Mouse (Mus musculus): ENCODE results near the gene 1110057P08Rik. TPM values are rescaled to one million over a fixed set of nuclear protein-coding genes. Genes with fewer than 3 reads are reported as not detected.
"Not testable (repeated sequence)": the region's sequence is repeated elsewhere in the genome, so short reads cannot be mapped to it uniquely, and the experiment has no call there.

The 1110057P08Rik gene
- not detected in 2 replicates for polyA plus RNA-seq (2015; fragmentation: Nextera tagmentation; extraction: Ambion mirVana)

- WGBS: 82% methylated on average over 2 of the region's 2 CpGs
- Histone ChIP-seq H3K9ac (ENCODE audit: low read depth, low read length) (no peak within 1 kb of the TSS), H3K9me3 (ENCODE audit: control insufficient read depth, low read length) (no peaks in the 10 kb centered on the region), H3K27ac (ENCODE audit: low read length) (no peak within 1 kb of the TSS), H3K4me2 (ENCODE audit: low read depth, low read length) (no peak within 1 kb of the TSS), H3K4me3 (ENCODE audit: low read length) (no peak within 1 kb of the TSS), H3K27me3 (replicated peaks; ENCODE audit: control insufficient read depth, insufficient read depth, low read length) (no peaks in the 10 kb centered on the region), H3K36me3 (ENCODE audit: control insufficient read depth, insufficient read depth, low read length) (no peaks in the 10 kb centered on the region), H3K4me1 (ENCODE audit: control insufficient read depth, insufficient read depth, low read length) (no peaks in the 10 kb centered on the region)
- no peak for ATAC-seq
These were observed at the start of gene 1110057P08Rik for GRCm38 (mm10) chr16:89174435-89174834. 1110057P08Rik (plus strand) TSS chr16:89174735.

GRCm38 (mm10) chr16:89140551-89140950 is 34.0 kb upstream of the 1110057P08Rik start, which contains the start of gene Gm6358:
Gm6358 (plus strand) TSS chr16:89140851.
- no peaks in the 10 kb centered on the region for H3K9me3 ChIP-seq (ENCODE audit: control insufficient read depth, low read length)
- H3K4me1 ChIP-seq (ENCODE audit: control insufficient read depth, insufficient read depth, low read length): no peaks in the 10 kb centered on the region
- H3K4me3 ChIP-seq (ENCODE audit: low read length): no peak within 1 kb of the TSS
- no peaks in the 10 kb centered on the region for H3K36me3 ChIP-seq (ENCODE audit: control insufficient read depth, insufficient read depth, low read length)
- no peak within 1 kb of the TSS for H3K27ac ChIP-seq (ENCODE audit: low read length)
- 92% methylated on average over 1 of the region's 1 CpGs for WGBS
- no peak within 1 kb of the TSS for H3K4me2 ChIP-seq (ENCODE audit: low read depth, low read length)
- no peak within 1 kb of the TSS for H3K9ac ChIP-seq (ENCODE audit: low read depth, low read length)
- no peak for ATAC-seq
- no peaks in the 10 kb centered on the region for H3K27me3 ChIP-seq (replicated peaks; ENCODE audit: control insufficient read depth, insufficient read depth, low read length)

- H3K9me3 ChIP-seq (ENCODE audit: control insufficient read depth, low read length): no peaks in the 10 kb centered on the region
- WGBS: 96% methylated on average over 1 of the region's 1 CpGs
- no peaks in the 10 kb centered on the region for H3K27me3 ChIP-seq (replicated peaks; ENCODE audit: control insufficient read depth, insufficient read depth, low read length)
- H3K36me3 ChIP-seq (ENCODE audit: control insufficient read depth, insufficient read depth, low read length): no peaks in the 10 kb centered on the region
- H3K4me2 ChIP-seq (ENCODE audit: low read depth, low read length): no peak within 1 kb of the TSS
- no peak within 1 kb of the TSS for H3K4me3 ChIP-seq (ENCODE audit: low read length)
- no peak within 1 kb of the TSS for H3K27ac ChIP-seq (ENCODE audit: low read length)
- H3K4me1 ChIP-seq (ENCODE audit: control insufficient read depth, insufficient read depth, low read length): no peaks in the 10 kb centered on the region
- ATAC-seq: no peak
- H3K9ac ChIP-seq (ENCODE audit: low read depth, low read length): no peak within 1 kb of the TSS
These were observed 23.7 kb upstream of the 1110057P08Rik start, which contains the start of gene Gm10061 for GRCm38 (mm10) chr16:89150786-89151185. Gm10061 (plus strand) TSS chr16:89151086.

GRCm38 (mm10) chr16:89157652-89158051 is 16.9 kb upstream of the 1110057P08Rik start, which contains the start of gene Gm9789:
Gm9789 (plus strand) TSS chr16:89157952.
- H3K4me2 ChIP-seq (ENCODE audit: low read depth, low read length): no peak within 1 kb of the TSS
- no peaks in the 10 kb centered on the region for H3K4me1 ChIP-seq (ENCODE audit: control insufficient read depth, insufficient read depth, low read length)
- no peaks in the 10 kb centered on the region for H3K9me3 ChIP-seq (ENCODE audit: control insufficient read depth, low read length)
- H3K27ac ChIP-seq (ENCODE audit: low read length): no peak within 1 kb of the TSS
- no peak within 1 kb of the TSS for H3K4me3 ChIP-seq (ENCODE audit: low read length)
- H3K9ac ChIP-seq (ENCODE audit: low read depth, low read length): no peak within 1 kb of the TSS
- ATAC-seq: no peak
- no peaks in the 10 kb centered on the region for H3K27me3 ChIP-seq (replicated peaks; ENCODE audit: control insufficient read depth, insufficient read depth, low read length)
- no peaks in the 10 kb centered on the region for H3K36me3 ChIP-seq (ENCODE audit: control insufficient read depth, insufficient read depth, low read length)
- 82% methylated on average over 4 of the region's 4 CpGs for WGBS

- not testable (repeated sequence) for H3K27ac ChIP-seq (ENCODE audit: low read length); H3K4me1 ChIP-seq (ENCODE audit: control insufficient read depth, insufficient read depth, low read length); H3K9ac ChIP-seq (ENCODE audit: low read depth, low read length); H3K27me3 ChIP-seq (replicated peaks; ENCODE audit: control insufficient read depth, insufficient read depth, low read length); H3K36me3 ChIP-seq (ENCODE audit: control insufficient read depth, insufficient read depth, low read length); H3K9me3 ChIP-seq (ENCODE audit: control insufficient read depth, low read length); H3K4me2 ChIP-seq (ENCODE audit: low read depth, low read length); H3K4me3 ChIP-seq (ENCODE audit: low read length); ATAC-seq
These were observed 5.3 kb upstream of the 1110057P08Rik start, which contains the start of gene Gm7735 for GRCm38 (mm10) chr16:89169190-89169589. Gm7735 (plus strand) TSS chr16:89169490.

GRCm38 (mm10) chr16:89188621-89189020 is 14.1 kb downstream of the 1110057P08Rik start:
- Histone ChIP-seq H3K36me3 (ENCODE audit: control insufficient read depth, insufficient read depth, low read length) (no peaks in the 10 kb centered on the region), H3K9me3 (ENCODE audit: control insufficient read depth, low read length) (no peaks in the 10 kb centered on the region), H3K27me3 (replicated peaks; ENCODE audit: control insufficient read depth, insufficient read depth, low read length) (no peaks in the 10 kb centered on the region), H3K9ac (ENCODE audit: low read depth, low read length) (no peak overlapping the region), H3K4me2 (ENCODE audit: low read depth, low read length) (no peak overlapping the region), H3K27ac (ENCODE audit: low read length) (no peak overlapping the region), H3K4me3 (ENCODE audit: low read length) (no peak overlapping the region), H3K4me1 (ENCODE audit: control insufficient read depth, insufficient read depth, low read length) (no peaks in the 10 kb centered on the region)
- WGBS: 87% methylated on average over 4 of the region's 4 CpGs
- ATAC-seq: no peak

- Histone ChIP-seq H3K9ac (ENCODE audit: low read depth, low read length) (no peak within 1 kb of the TSS), H3K4me1 (ENCODE audit: control insufficient read depth, insufficient read depth, low read length) (no peaks in the 10 kb centered on the region), H3K27ac (ENCODE audit: low read length) (no peak within 1 kb of the TSS), H3K27me3 (replicated peaks; ENCODE audit: control insufficient read depth, insufficient read depth, low read length) (no peaks in the 10 kb centered on the region), H3K4me2 (ENCODE audit: low read depth, low read length) (no peak within 1 kb of the TSS), H3K9me3 (ENCODE audit: control insufficient read depth, low read length) (no peaks in the 10 kb centered on the region), H3K4me3 (ENCODE audit: low read length) (no peak within 1 kb of the TSS), H3K36me3 (ENCODE audit: control insufficient read depth, insufficient read depth, low read length) (no peaks in the 10 kb centered on the region)
- WGBS: 61% methylated on average over 1 of the region's 1 CpGs
- ATAC-seq: no peak
These were observed 31.0 kb downstream of the 1110057P08Rik start, which contains the start of gene Krtap20-2 for GRCm38 (mm10) chr16:89205561-89205960. Krtap20-2 (plus strand) TSS chr16:89205861.

Other genes with a start within 250 kb of the 1110057P08Rik start
- gene Krtap19-9b, start 242.5 kb upstream of the 1110057P08Rik start, polyA plus RNA-seq (2015; fragmentation: Nextera tagmentation; extraction: Ambion mirVana): not detected in 2 replicates
- gene Krtap16-3, start 211.9 kb upstream of the 1110057P08Rik start, polyA plus RNA-seq (2015; fragmentation: Nextera tagmentation; extraction: Ambion mirVana): not detected in 2 replicates
- not detected in 2 replicates for gene Krtap22-2, start 164.0 kb upstream of the 1110057P08Rik start, polyA plus RNA-seq (2015; fragmentation: Nextera tagmentation; extraction: Ambion mirVana)
- not detected in 2 replicates for gene Gm10229, start 159.5 kb upstream of the 1110057P08Rik start, polyA plus RNA-seq (2015; fragmentation: Nextera tagmentation; extraction: Ambion mirVana)
- not detected in 2 replicates for gene Krtap6-1, start 143.0 kb upstream of the 1110057P08Rik start, polyA plus RNA-seq (2015; fragmentation: Nextera tagmentation; extraction: Ambion mirVana)
- gene Gm10228, start 133.3 kb upstream of the 1110057P08Rik start, polyA plus RNA-seq (2015; fragmentation: Nextera tagmentation; extraction: Ambion mirVana): not detected in 2 replicates
- gene Krtap6-5, start 126.9 kb upstream of the 1110057P08Rik start, polyA plus RNA-seq (2015; fragmentation: Nextera tagmentation; extraction: Ambion mirVana): not detected in 2 replicates
- gene 1110025L11Rik, start 110.7 kb upstream of the 1110057P08Rik start, polyA plus RNA-seq (2015; fragmentation: Nextera tagmentation; extraction: Ambion mirVana): not detected in 2 replicates
- gene Krtap6-3, start 90.7 kb upstream of the 1110057P08Rik start, polyA plus RNA-seq (2015; fragmentation: Nextera tagmentation; extraction: Ambion mirVana): not detected in 2 replicates
- gene Gm6358, start 33.9 kb upstream of the 1110057P08Rik start, polyA plus RNA-seq (2015; fragmentation: Nextera tagmentation; extraction: Ambion mirVana): not detected in 2 replicates
- not detected in 2 replicates for gene Gm10061, start 23.6 kb upstream of the 1110057P08Rik start, polyA plus RNA-seq (2015; fragmentation: Nextera tagmentation; extraction: Ambion mirVana)
- gene Gm9789, start 16.8 kb upstream of the 1110057P08Rik start, polyA plus RNA-seq (2015; fragmentation: Nextera tagmentation; extraction: Ambion mirVana): not detected in 2 replicates
- not detected in 2 replicates for gene Gm7735, start 5.2 kb upstream of the 1110057P08Rik start, polyA plus RNA-seq (2015; fragmentation: Nextera tagmentation; extraction: Ambion mirVana)
- not detected in 2 replicates for gene Krtap20-2, start 31.1 kb downstream of the 1110057P08Rik start, polyA plus RNA-seq (2015; fragmentation: Nextera tagmentation; extraction: Ambion mirVana)
- gene Krtap21-1, start 229.1 kb downstream of the 1110057P08Rik start, polyA plus RNA-seq (2015; fragmentation: Nextera tagmentation; extraction: Ambion mirVana): not detected in 2 replicates
- gene Krtap6-2, start 245.4 kb downstream of the 1110057P08Rik start, polyA plus RNA-seq (2015; fragmentation: Nextera tagmentation; extraction: Ambion mirVana): not detected in 2 replicates